Mouse (Mus musculus) cerebellum, postnatal 4 days (tissue): ENCODE data around the gene Rom1.
A peak's percentile ranks its signal among the peaks of the same experiment; 100 is the strongest.
"Not testable (repeated sequence)": the region's sequence is repeated elsewhere in the genome, so short reads cannot be mapped to it uniquely, and the experiment has no call there.

Experiments used
- DNase-seq, 2 experiments: peaks; one replicate each; pipeline ENCODE4 v3.0.0; 2022; ENCODE audit warnings: low spot score in 2 of 2, mixed read lengths in 1 of 2

Rom1 gene

DNA sequence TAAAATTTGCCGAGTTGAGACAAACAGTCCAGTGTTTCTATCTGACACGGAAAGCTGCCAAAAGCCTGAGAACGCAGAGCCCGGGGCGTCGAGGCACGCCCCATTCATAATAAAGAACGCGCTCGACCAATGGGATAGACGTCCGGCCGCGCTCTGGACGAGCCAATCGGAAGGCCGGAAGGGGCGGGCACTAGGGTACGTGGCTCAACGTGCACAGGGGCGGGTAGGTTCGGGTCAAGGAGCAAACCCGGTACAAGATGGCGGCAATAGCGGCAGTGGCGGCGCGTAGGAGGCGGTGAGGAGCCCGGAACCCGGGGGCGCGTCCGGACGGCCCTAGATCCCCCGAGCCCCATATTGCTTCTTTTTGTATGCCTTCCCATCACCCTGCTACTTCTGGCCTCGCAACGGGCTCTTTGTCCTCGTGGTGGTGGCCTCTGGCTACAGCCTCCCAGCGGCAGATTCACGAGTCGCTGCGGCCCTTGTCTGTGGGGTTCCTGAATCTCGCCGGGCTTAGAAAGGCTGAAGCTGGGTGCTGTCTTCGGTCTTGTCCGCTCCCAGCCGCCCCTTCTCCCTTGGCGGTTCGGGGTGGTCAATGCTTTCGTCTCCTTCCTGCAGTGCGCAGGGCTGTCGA, 31.2 kb downstream of the Rom1 start, which contains the start of gene Ganab:
Gene Ganab (plus strand): TSS at position 207 of the 631 bp plus-strand sequence.
- peak; percentile 82 to 93 for DNase-seq

DNA sequence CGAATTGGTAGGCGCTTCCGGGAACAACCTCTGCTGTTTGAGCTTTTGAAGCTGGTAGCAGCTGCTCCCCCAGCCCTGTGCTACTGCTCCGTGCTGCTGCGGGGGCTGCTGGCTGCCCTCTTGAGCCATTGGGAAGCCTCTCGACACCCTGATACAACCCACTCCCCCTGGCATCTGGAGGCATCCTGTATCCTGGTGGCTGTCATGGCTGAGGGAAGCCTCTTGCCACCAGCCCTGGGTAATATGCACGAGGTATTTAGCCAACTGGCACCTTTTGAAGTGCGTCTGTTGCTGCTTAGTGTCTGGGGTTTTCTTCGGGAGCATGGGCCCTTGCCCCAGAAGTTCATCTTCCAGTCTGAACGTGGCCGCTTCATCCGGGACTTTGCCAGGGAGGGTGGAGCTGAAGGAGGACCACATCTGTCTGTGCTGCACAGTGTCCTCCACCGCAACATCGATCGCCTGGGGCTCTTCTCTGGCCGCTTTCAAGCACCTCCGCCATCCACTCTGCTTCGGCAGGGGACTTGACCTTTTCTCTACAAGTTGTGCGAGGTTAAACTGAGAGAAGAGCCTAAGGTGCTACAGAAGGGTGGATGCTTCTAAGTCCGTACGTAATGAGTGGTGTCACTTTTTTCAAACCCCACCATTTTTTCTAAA, 31.8 kb downstream of the Rom1 start:
- DNase-seq = peak; percentile 24 to 42

DNA sequence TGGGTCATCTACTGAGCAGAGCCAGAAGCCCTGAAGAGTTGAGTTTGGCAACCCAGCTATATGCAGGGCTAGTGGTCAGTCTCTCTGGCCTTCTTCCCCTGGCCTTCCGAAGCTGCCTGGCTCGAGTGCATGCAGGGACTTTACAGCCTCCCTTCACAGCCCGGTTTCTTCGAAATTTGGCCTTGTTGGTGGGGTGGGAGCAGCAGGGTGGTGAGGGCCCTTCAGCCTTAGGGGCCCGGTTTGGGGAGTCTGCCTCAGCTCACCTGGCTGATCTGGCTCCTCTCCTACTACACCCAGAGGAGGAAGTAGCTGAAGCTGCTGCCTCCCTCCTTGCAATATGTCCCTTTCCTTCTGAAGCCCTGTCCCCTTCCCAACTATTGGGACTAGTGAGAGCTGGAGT, 32.9 kb downstream of the Rom1 start:
- not testable (repeated sequence) for DNase-seq

DNA sequence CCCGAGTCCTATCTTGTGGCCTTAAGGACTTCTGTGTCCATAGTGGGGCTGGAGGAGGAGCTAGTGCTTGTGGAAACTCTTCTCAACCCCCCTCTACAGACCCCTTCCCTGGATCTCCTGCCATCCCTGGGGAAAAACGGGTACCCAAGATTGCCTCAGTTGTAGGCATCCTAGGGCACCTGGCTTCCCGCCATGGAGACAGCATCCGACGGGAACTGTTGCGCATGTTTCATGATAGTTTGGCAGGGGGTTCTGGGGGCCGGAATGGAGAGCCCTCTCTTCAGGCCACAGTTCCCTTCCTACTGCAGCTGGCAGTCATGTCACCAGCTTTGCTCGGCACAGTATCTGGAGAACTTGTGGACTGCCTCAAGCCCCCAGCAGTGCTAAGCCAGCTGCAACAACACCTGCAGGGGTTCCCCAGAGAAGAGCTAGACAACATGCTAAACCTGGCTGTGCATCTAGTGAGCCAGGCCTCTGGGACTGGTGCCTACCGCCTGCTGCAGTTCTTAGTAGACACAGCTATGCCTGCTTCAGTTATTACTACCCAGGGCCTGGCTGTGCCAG, 33.7 kb downstream of the Rom1 start:
- DNase-seq = no peak

DNA sequence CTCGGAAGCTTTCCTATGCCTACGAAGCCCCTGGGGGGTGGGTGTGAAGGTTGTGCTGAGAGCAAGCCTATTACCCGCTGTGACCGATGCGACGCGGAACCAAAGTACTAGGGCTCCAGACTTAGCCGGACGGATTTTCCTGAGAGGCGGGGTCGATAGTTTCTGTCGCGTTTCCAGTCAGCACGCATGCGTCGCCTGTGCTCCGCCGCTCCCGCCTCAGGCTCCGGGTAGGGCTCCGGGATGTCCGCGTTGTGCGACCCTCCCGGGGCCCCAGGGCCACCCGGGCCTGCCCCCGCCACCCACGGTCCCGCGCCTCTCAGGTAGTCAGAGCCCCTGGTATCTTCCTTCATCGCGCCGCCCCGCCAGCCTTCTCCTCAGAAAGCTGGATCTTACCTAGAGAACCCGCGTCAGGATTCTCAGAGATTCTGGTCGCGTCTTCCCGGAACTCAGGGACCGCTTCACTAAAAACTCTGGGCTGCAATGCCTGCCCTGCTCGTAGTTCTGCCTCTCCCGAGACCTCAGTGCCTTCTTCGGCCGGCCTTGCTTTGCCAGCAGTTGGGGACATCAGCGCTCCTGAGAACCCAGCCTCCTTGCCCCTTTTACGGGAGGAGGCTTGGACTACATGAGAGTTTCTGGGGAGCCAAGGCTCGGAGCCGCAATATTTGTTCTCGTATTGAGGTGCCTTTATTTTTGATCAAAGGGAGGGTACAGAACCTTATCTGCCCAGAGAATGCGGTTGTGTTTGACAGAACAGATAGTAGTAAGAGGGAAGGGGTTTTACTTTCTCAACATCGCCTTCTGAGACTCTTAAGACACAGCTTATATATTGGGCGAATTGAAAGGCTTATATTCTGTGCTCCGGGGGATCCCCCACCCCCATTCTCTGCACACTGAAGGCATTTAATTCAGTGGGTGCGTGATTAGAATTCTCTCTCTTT, 36.1 kb downstream of the Rom1 start, which contains the start of gene Ints5:
Gene Ints5 (plus strand): TSS at position 177 of the 938 bp plus-strand sequence.
- DNase-seq = peak; percentile 73 to 83

DNA sequence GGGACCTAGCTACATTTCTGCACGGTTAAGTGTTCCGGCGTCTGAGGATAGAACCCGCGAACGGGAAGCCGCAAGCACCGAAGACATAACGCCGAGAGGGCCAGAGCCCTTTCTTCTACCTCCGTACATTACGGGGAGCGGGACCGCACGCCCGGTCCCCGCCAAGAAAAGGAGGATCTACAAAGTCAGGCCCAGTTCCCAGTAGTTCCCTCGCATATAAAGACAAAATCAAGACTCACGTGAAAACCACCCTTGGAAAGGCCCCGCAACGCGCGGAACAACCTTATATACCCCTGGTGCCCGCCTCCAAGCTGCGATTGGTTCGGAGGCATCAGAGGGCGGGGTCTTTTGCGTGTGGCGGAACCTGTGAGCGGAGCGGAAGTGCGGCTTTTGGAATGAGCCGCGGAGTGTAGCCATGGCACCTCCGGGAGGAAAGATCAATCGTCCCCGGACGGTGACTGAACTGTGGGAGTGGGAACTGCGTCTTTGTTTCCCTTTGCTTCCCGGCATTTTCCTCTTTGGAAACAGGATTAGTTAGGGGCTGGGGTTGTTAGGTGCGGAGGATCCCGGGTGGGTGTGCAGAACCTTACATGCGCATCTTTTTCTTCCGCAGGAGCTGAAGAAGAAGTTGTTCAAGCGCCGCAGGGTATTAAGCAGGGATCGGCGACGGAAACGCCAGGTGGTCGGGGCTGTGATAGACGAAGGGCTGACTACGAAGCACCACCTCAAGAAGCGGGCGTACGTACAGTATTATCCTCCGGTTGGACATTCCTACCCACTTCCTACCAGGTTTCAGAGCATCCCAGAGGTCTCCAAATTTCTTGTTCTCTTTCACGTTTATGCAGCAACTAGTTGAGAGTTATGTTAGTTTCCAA, 40.4 kb downstream of the Rom1 start, which contains the start of the genes 1810009A15Rik and Gm49416:
Gene 1810009A15Rik (plus strand): TSS at position 343 of the 875 bp plus-strand sequence.
Gene Gm49416 (plus strand): TSS at position 416 of the 875 bp plus-strand sequence.
- DNase-seq = peak; percentile 92 to 94

DNA sequence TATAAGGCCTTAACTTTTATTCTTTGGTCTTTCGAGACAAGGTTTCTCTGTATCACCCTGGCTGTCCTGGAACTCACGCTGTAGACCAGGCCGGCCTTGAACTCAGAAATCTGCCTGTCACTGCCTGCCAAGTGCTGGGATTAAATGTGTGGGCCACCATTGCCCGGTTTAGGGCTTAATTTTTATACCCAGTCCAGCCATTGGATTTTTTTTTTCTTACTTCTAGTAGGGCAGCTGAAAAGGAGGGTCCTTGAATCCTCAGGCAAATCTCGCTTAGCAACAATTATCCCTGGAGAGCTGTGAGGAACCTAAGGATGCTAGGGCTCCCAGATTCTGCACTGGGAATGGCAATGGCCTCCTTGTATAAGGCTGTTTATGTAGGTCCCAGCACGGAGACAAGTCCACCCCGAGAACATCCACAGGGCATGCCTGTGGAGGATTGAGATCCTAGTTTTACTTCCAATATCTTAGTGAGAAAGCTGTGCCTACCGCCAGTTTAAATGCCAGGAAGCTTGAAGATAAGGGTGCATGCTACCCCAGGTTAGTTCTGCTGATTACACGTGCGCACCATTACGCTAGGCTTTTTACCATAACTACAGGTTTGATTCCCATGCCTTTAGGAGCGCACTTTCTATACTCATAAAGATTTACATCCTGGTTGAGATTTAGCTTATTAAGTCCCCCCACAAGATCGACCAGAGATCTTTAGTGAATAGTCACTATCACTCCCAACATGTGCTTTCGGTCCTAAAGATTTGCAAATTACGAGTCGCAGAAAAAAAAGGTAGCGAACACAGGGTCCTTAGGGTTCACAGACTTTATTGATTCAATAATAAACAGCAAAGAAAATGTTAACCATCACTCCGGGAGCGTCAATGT, 41.3 kb downstream of the Rom1 start:
- DNase-seq = no peak

DNA sequence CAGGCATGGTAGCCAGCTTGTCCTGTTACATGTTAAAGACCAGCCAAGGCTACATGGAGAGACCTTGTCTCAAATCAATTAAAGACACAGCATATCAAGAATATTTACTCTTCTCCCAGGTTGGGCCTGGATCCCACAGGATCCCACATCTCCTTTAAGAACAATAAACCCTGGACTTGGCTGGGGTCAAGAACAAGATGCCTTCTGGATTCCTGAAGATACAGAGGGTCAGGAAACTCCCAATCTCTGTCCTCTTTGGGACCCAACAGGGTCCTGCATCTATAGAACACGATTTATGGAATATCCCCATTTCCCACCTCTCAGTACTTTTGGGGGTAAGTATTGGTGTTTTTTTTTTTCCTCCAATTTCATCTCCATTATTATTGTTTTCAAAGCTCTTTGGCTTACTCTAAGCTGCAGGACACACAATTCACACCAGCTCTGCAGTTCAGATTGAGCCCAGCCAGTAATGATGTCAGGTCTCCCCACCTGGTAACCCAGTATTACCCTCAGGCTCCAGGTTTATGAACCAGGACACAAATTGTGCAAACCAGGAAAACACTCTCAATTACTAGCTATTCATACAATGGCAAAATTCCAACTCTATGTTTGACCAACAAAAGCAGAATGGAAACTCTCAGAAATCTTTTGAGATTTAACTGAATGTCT, 42.1 kb downstream of the Rom1 start:
- no peak for DNase-seq

DNA sequence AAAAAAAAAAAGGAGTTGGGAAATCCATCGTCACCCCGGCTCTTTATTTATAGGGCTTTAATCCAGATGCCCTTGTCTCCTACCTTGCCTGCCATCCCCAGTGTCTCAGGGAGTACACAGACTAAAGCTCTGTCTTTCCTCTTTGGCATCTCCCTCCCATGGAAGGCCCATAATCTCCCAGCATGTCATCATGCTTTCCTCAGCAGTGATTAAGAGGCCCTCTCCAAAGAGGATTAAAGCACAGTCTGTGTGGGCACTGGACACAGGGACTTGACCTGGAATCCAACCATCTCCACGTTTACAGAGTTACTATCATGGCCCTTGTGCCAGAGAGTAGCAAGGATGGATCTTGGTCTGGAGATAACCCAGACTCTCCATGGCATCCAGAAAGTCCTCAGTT, 45.5 kb downstream of the Rom1 start, which contains the start of the genes Lbhd1 and Gm49403:
Gene Lbhd1 (plus strand): TSS at position 117 of the 400 bp plus-strand sequence.
Gene Gm49403 (plus strand): TSS at position 315 of the 400 bp plus-strand sequence.
- no peak for DNase-seq

DNA sequence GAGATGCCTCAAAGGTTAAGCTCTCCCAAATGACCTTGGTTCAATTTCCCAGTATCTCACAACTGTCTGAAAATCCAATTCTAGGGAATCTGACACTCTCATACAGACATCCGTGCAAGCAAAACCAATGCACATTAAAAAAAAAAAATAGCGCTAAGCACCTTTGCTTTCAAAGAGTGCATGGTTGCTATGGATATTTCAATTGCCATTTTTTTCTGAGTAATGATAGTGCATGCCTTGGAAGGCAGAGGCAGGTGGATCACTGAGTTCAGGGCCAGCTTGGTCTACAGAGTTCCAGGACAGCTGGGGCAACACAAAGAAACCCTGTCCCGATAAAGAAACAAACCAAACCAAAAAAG, 48.1 kb downstream of the Rom1 start:
- no peak for DNase-seq

DNA sequence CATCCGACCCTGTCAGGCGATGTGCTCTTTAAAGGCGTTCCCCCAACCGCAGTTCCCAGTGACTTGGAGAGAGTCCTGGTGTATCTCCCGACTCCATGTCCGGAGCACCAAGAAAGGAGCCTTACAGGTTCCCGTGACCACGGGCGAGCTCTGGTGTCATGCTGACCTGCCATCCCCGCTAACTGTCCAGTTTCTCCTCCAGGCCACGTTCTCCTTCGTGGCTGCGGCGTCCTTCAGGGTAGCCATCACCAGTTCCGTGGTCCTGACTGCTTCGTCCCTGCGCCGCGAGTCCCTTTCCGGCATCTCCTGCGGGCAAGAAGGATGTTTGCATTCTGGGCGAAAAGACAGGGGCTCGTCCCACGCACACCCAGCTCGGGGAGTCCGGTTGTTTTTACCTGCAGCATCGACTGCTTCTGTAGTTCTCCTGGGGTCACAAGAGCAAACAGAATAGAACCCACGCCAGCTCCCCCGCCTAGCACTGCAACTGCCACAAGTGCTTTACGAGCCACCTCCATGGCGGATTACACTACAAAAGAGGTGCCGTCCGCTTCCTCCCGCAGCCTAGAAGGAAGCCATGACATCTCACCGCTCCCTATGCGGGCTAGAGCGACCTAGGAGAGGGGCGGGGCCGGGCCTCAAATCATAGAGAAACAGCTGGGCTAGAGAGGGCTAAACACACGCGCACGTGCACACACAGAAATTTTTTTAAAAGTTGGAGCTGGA, 48.7 kb downstream of the Rom1 start, which contains the start of gene Uqcc3:
Gene Uqcc3 (minus strand): TSS at position 613 of the 723 bp plus-strand sequence.
- peak; percentile 73 to 84 for DNase-seq
